Mouse (Mus musculus): ENCODE results near the gene Tnfaip3. TPM values are rescaled to one million over a fixed set of nuclear protein-coding genes. Genes with fewer than 3 reads are reported as not detected.

Tnfaip3 gene
- total RNA-seq, 2 experiments from 2014 or later, result 6.0 to 7.1 TPM

- DNase-seq, result peak; percentile 53 to 62
Measured at GRCm38 (mm10) chr10:18964856-18965255, 50.6 kb downstream of the Tnfaip3 start.

GRCm38 (mm10) chr10:18959777-18960492 lies 55.5 kb downstream of the Tnfaip3 start:
- DNase-seq, result no peak

GRCm38 (mm10) chr10:18953706-18954071 lies 61.8 kb downstream of the Tnfaip3 start:
- no peak for DNase-seq

GRCm38 (mm10) chr10:18953011-18953705 lies 62.3 kb downstream of the Tnfaip3 start:
- no peak for DNase-seq

Other genes with a start within 250 kb of the Tnfaip3 start
- not detected for gene Gm4922, start 228.9 kb downstream of the Tnfaip3 start, total RNA-seq (2021)
- 1 to 10 TPM; 2.2 to 3.2 TPM for gene Perp, start 170.6 kb downstream of the Tnfaip3 start, total RNA-seq (2021)